Mouse (Mus musculus): ENCODE measurements around the gene Ankef1. TPM values are rescaled to one million over a fixed set of nuclear protein-coding genes. Genes with fewer than 3 reads are reported as not detected.

Ankef1 gene
- polyA plus RNA-seq, 1 experiment from 2014 or later = 0.21 TPM

- Histone ChIP-seq H3K4me3 (replicated peaks) (no peak overlapping the region), H3K27me3 (replicated peaks) (no peaks in the 10 kb centered on the region), H3K4me1 (no peaks in the 10 kb centered on the region), H3K4me2 (no peak overlapping the region), H3K9me3 (no peaks in the 10 kb centered on the region), H3K27ac (no peak overlapping the region), H3K9ac (no peak overlapping the region), H3K36me3 (no peaks in the 10 kb centered on the region)
- ATAC-seq (ENCODE audit: insufficient read depth, low FRiP score, low read depth) = no peak
- 74% methylated on average over 4 of the region's 4 CpGs for WGBS
Observed at GRCm38 (mm10) chr2:136601206-136601605, 99.5 kb downstream of the Ankef1 start.

Other genes starting within 250 kb of the Ankef1 start
- 1.1 and 1.3 TPM in 2 replicates for gene Pak7, start 113.9 kb upstream of the Ankef1 start, polyA plus RNA-seq (2015; fragmentation: Nextera tagmentation; extraction: Ambion mirVana)
- 10.4 and 10.8 TPM in 2 replicates for gene Snap25, start 211.5 kb downstream of the Ankef1 start, polyA plus RNA-seq (2015; fragmentation: Nextera tagmentation; extraction: Ambion mirVana)

All from stomach, embryonic 15.5 days (tissue).